Mouse (Mus musculus) erythroblast, adult 5-6 weeks (primary cell): ENCODE data around the gene Trim7. TPM values are rescaled to one million over a fixed set of nuclear protein-coding genes. Genes with fewer than 3 reads are reported as not detected.
"Not testable (repeated sequence)": the region's sequence is repeated elsewhere in the genome, so short reads cannot be mapped to it uniquely, and the experiment has no call there.

ENCODE experiments used
- ATAC-seq: replicated peaks from 2 replicates; pipeline ENCODE4 v1.8.0; 2016; ENCODE audit warnings: moderate number of reproducible peaks, mild to moderate bottlenecking, moderate TSS enrichment, inconsistent platforms; ENCODE audit not compliant: poor library complexity, low FRiP score, severe bottlenecking
- total RNA-seq, 2 experiments: library from RNA; stranded (forward) in 1 of 2; stranded (reverse) in 1 of 2; fragments of 150-400 nt in 1 of 2; fragments of 200-764, 138-1000 nt in 1 of 2; gene quantifications; 2 replicates each; pipeline versions ENCODE4 v1.2.3 to v1.2.4; 2015 to 2017; ENCODE audit warnings: low replicate concordance in 2 of 2

Gene Trim7
- not detected in 2 replicates for total RNA-seq (2015; ENCODE audit: low replicate concordance)
- 0.42 TPM in 1 of 2 replicates, not detected in the other for total RNA-seq (2017; ENCODE audit: low replicate concordance)

DNA sequence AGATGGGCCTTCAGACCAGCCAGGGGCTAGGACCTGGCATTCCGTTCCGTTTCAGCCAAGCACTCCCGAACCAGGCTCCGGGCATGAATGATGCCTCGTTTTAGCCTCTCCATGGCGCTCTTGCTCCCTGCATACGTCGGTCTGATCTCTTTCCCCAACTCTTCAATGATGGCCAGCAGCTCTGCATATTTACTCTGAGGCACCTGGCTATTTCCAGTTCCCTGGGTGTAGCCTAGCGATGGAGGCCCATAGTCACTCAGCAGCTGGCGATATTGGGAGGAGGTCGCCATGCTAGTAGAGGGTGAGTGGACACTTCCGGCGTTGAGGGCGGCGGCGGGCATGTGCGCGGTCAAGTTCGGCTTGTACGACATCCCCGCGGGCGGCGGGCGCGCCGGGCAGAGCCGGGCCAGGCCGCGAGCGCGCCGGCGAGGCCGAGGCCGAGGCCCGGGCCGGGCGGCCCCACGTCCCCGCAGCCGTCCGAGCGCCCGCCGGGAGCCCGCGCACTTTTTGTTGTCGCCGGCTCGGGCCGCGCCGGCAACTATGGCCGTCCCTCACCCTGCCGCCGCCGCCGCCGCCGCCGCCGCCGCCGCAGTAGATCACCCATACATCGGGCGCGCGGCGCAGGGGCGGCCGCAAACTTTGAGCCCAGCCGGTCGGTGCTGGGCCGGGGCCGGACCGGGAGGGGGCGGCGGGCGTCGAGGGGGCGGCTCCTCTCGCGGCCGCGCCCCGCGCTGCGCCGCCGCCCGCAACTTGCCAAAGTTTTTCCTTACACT is at the start of gene Trim7, which contains the start of gene Gm12184:
TSS of gene Trim7 (plus strand) at position 162 of the 773 bp plus-strand sequence.
TSS of gene Gm12184 (minus strand) at position 677 of the 773 bp plus-strand sequence.
- ATAC-seq, result peak; percentile 52

GRCm38 (mm10) chr11:48776664-48777063 is 49.3 kb upstream of the Trim7 start:
- ATAC-seq, result no peak

DNA sequence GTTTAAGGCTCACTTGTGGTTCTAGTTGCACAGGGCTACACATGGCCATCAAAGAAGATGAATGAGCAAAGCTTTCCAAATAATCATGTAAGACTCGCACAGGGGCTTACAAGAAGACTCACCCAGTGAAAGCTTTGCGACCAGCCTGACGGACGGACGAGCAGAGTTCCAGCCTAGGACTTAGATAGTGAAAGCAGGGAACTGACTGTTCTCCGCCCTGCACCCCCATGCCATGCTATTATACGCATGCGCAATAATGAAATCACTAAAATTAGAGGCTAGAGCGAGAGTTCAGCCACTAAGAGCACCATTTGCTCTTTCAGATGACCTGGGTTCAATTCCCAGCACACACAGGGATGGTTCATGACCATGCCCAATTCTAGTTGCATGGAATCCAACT is 48.6 kb upstream of the Trim7 start:
- no peak for ATAC-seq

- 0 out of 2 replicates have a peak, but pooled peaks have one; percentile 61 for ATAC-seq
Observed at GRCm38 (mm10) chr11:48779450-48779849, 46.5 kb upstream of the Trim7 start.

DNA sequence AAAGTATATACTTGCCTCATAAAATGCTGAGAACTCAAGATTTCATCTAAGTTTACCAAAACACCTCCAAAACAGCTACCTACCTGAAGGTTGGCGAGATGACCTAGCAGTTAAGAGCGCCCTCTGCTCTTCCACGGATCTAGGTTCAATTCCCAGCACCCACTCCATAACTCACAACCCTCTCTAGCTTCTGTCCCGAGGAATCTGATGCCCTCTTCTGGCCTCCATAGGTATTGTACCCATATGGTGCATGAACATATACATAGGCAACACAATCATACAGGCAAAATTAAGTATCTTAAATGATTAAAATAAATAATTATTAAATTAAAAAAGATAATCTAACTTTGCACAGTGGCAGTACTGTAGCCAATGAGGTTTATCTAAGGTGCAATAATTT is 43.7 kb upstream of the Trim7 start:
- no peak for ATAC-seq

DNA sequence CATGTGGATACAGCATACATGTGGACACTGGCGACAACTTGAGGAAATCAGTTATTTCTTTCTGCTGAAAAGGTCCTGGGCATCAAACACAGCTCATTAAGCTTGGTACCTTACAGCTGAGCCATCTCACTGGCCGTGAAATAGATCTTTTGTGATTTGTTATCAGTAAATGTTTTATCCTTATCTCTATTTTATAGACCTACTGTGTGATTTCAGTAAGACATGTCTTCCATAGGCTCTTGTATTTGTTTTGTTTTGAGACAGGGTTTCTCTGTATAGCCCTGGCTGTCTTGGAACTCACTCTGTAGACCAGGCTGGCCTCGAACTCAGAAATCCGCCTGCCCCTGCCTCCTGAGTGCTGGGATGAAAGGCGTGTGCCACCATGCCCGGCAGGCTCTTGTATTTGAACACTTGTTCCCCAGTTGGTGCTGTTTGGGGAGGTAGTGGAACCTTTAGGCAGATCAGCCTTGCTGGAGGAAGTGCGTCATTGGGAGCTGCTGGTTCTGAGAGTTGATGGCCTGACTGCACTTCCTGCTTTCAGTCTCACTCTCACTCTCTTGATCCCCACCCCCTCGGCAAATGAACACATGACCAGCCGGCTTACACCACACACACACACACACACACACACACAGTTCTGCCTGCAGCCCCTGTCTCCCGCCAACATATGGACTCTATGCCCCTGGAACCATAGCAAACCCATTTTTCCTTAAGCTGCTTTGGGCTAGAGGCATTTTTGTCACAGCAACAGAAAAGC is 38.3 kb upstream of the Trim7 start:
- ATAC-seq, result no peak

DNA sequence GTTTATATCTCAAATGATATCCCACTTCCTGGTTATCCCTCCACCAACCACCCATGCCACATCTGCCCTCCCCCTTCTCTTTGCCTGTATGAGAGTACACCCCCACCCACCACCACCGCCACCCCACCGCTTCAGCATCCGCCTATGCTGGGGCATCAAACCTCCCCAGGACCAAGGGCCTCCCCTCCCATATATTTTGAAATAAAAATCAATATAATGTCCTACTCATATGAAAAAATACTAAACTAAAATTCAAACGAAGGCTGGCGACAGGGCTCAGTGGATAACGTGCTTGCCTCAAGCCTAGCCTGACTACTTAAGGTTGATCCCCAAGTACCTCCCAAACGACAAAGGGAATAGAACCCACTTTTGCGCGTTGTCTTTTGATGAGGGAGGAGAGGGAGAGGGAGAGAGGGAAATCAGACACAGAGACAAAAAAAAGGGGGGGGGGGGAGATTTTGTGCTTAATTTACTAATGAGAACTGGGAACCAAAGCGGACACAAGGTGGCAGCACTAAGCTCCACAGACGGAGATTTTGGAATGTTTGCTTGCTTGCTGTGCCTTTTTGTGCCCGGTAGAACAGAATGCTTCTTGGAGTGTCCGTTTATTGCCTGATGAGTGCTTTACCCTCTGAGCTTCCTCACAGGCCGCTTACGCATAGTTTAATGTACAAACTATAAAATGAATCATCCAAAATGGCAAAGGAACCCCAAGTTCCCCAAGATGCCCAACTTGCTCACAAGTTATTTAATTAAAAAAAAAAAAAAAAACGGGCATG is 37.4 kb upstream of the Trim7 start:
- peak; percentile 71; the same call in 1 of the 2 replicates for ATAC-seq

DNA sequence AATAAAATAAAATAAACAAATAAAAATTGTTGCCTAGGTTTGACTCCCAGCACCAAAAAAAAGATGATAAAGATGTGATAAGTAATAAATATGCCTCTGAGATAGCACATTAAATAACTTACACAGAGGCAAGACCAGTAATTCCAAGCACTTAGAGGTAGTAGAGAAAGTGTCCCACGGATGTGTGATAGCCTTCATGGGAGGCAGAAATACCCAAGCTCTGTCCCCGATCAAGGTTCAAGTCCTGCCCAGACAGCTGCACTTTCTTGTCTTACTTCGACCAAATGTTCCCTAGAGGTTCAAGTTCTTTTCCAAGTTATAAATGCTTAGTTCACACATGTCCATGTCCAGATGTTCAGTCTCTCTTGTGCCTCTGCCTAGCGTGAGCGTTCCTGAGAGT is 36.7 kb upstream of the Trim7 start:
- ATAC-seq, result no peak

GRCm38 (mm10) chr11:48789973-48790823 is 35.7 kb upstream of the Trim7 start:
- peak; percentile 94 for ATAC-seq

DNA sequence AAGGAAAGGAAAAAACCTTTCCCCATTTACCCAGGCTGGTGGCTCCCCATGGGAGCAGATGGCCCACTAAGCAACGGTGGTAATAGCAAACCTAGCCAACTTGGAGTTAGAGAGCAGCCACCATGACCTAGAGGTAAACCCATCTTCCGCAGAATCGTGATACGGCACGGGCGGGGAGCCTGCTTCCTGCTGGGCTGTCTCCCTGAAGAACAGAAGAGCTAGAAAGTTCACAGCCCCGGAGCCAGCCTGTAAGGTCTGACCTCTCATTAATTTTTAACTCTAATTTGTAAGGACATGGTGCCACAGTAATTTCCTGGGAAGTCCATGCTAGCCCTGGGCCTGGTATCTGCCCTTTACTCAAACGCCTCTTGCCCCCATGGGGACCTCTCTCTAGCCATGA is 35.0 kb upstream of the Trim7 start:
- no peak for ATAC-seq

DNA sequence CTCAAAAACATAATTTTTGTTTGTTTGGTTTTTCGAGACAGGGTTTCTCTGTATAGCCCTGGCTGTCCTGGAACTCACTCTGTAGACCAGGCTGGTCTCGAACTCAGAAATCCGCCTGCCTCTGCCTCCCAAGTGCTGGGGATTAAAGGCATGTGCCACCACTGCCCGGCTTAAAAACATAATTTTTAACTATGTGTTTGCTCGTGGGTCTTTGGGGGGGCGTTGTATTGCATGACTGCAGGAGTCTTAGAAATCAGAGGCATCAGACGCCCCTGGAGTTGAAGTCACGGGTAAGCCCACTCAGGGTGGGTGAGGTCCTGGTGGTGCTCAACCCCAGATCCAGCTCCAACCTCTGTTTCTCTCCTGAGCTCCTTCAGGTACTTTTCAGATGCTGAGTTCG is 34.0 kb upstream of the Trim7 start:
- not testable (repeated sequence) for ATAC-seq

- ATAC-seq, result no peak
Observed at GRCm38 (mm10) chr11:48793184-48793583, 32.8 kb upstream of the Trim7 start.

DNA sequence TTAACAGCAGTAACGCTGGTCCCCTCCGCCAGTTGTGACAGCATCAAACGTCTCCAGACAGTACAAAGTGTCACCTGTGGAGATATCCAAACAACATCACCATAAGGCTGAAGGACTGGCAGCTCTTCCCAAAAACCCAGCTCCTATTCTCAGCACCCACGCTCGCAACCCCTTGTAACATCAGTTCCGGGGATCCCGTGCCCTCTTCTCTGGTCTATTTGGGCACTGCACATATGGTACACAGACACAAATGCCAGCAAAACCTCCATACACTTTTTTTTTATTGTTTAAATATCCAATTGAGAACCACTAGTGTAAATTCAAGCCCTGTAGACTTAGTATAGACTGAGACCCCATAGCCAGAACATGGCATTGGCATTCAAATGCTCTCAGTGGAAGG is 30.7 kb upstream of the Trim7 start:
- ATAC-seq, result no peak

GRCm38 (mm10) chr11:48796290-48796689 is 29.6 kb upstream of the Trim7 start:
- ATAC-seq, result no peak

- ATAC-seq, result no peak
Observed at GRCm38 (mm10) chr11:48797287-48797686, 28.7 kb upstream of the Trim7 start.

GRCm38 (mm10) chr11:48798308-48798707 is 27.6 kb upstream of the Trim7 start:
- no peak for ATAC-seq

- ATAC-seq, result peak; percentile 27
Observed at GRCm38 (mm10) chr11:48798984-48799920, 26.7 kb upstream of the Trim7 start.
